Mouse (Mus musculus): ENCODE results near the gene Pde10a.
A peak's percentile ranks its signal among the peaks of the same experiment; 100 is the strongest.

Pde10a gene

DNA sequence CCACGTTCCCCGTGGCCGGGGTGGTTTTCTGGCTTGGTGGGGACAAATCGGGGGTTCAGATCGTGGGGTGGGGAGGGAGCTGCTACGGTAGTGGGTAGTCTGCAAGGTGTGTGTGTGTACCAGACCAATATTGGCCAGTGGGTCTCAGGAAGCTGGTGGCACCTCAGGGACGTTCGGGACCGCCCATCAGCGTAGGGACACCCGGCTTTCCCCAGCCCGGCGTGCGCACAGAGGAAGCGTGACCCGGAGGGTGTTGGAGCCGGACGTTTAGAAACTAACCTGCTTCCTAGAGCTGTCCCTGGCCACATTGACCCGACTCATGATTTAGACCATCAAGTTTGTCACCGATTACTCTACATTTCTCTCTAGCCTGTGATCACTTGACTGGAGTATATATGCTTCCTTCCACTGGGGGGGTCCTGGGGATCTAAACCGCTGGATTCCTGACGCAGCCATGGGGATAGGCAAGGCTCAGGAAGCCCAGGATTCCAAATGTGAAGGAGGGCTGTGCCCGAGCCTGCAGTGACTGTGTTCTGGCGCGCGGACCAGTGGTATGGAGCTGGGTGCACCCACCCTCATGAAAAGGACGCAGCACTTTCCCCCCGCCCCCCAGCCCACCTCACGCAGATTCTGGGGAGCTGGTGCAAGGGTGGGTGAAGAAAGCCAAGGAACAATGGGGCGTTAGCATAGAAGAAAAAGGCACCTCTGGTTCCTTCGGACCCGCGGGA is 277.2 kb downstream of the Pde10a start:
- peak; percentile 55 for DNase-seq

GRCm38 (mm10) chr17:8802889-8803799 is 278.0 kb downstream of the Pde10a start:
- peak; percentile 52 for DNase-seq

GRCm38 (mm10) chr17:8807345-8807744 is 282.2 kb downstream of the Pde10a start:
- DNase-seq, result peak; percentile 81

- no peak for DNase-seq
Measured at GRCm38 (mm10) chr17:8809771-8810170, 284.6 kb downstream of the Pde10a start.

GRCm38 (mm10) chr17:8810201-8810600 is 285.0 kb downstream of the Pde10a start:
- DNase-seq, result no peak

DNA sequence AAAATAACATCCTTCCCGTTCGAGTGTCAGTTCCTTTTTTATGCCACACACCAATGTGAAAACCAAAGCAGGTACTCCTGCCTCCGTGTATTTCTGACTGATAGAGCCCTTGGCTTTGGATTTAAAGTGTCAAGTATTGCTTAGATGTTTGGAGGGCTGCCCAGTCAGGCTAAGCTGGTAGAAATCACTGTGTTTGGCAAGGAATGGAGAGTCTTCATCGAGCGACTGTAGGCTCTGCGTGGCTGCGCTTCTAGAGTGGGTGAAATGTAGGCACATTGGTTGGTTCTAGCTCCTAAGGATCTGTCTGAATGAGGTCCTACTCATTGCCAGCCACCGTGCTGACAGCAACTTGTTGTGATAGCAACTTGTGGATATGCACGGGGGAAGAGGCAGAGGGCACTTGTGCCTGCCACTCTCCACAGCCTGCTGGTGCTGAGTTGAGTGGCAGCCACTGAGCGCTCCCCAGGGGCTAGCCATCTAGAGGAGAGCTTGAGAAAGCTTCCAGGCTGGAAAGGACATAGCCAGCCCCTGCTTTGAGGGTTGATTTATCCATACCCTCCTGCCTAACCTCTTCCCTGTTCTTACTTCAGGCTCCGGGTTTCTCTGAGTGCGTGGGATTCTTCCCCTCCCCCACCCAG is 287.2 kb downstream of the Pde10a start:
- peak; percentile 49 for DNase-seq

DNA sequence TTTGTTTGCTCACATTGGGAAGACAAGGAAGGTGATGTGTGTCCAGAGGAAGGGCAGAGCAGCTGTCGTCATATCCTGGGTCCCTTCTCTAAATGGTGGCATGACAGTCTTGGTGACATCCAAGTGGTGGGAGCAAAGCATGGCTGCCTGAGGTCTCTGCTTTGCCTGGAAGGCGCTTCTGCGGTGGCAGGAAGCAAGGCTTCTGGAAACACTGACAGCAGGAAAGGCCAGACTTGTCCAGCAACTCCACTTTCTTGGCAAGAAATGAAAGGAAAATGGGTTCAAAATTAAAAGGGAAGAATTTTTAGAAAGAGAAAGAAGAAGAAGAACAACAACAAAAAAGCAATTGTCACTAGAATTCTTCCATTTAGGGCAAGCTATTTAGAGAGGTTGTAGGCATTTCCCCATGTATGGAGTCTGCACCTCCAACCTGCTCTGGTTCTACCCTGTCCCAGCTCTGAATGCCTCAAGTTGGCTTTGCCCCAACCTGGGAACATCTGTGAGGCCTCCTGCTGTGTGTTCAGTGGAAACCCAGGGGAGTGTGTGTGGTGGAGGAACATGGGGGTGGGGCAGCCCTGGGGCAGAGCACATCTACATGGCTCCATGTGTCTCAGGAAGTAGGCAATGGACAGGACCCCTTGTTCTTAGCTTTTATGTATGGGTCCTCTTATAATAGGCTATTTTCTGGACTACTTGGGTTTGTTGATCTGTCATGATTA is 288.8 kb downstream of the Pde10a start:
- no peak for DNase-seq

DNA sequence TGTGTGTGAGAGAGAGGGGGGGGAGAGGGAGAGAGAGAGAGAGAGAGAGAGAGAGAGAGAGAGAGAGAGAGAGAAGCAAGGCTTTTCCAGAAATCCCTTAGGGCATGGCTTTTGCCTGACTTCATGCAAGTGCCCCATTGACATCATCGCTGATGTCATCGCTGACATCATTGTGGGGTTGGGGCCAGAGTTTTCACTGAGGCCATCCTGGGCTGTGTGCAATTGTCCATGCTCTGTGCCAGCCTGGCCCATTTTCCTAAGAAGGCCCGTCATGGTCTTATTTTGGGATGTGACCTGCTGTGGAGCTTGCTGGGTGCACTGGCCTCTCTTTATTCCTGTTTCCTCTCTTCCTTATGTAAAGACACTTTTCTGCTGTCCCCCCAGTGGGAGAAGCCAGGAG is 290.2 kb downstream of the Pde10a start:
- DNase-seq, result no peak

DNA sequence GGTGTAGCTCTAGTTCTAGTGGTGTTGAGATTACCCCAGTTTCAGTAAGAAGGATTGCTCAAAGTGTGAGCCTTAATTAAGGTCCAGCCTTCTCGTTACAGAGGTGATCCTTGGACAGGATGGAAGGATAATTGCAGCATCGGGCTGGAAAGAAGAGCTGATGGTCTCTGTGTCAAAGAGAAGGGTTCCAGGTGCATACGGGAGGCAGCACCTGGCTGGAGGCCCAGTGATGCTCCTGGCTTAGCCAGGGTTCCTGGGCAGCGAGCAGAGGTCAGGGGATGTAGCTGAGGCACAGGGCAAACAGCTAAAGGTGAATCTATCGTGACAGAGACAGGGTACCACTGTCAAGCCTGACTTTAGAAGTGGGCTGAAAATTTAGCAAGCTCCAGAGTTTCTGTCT is 290.7 kb downstream of the Pde10a start:
- DNase-seq, result no peak

GRCm38 (mm10) chr17:8818675-8819074 is 293.5 kb downstream of the Pde10a start:
- DNase-seq, result no peak

DNA sequence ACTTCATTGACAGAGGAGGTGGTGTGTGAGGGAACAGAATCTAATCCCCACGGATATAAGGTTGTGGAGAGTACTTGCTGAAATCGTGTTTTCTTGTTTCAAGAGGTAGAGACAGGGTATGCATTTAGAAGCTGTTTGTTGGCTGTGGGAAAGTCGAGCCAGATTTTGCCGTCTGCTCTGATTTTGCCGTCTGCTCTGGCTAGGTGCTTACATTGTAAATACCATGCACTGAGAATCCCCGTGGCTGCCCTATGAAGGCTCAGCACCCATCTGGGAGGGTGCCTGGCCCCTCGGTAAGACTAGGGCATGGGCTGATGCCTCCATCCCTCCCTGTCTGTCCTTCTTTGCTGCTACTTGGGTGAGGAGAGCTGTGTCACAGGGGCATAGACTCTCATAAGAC is 298.4 kb downstream of the Pde10a start:
- DNase-seq, result no peak

GRCm38 (mm10) chr17:8827204-8827603 is 302.0 kb downstream of the Pde10a start:
- no peak for DNase-seq

GRCm38 (mm10) chr17:8831001-8831400 is 305.8 kb downstream of the Pde10a start:
- DNase-seq, result peak; percentile 24

GRCm38 (mm10) chr17:8836292-8836691 is 311.1 kb downstream of the Pde10a start:
- DNase-seq, result no peak

GRCm38 (mm10) chr17:8838252-8838651 is 313.1 kb downstream of the Pde10a start:
- no peak for DNase-seq

GRCm38 (mm10) chr17:8839237-8840011 is 314.3 kb downstream of the Pde10a start:
- DNase-seq, result no peak

DNA sequence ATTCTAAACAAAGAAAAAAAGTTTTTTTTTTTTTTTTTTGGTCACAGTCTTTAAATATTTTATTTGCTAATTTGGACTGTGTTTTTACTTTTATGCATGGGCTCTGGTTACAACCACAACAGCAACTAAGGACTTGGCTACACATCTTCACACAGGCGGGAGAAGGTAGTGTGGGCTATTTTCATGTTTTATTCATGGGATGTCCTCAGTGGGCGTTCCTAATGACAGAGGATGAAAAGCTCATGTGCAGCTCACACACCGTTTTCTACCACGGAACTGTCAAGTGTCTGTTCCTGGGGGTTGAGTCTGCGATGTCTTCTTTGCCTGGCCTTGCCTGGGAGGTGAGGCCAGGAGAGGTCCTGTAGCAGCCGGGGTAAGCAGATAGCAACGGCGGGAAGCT is 315.9 kb downstream of the Pde10a start:
- no peak for DNase-seq

GRCm38 (mm10) chr17:8841897-8842540 is 316.8 kb downstream of the Pde10a start:
- no peak for DNase-seq

DNA sequence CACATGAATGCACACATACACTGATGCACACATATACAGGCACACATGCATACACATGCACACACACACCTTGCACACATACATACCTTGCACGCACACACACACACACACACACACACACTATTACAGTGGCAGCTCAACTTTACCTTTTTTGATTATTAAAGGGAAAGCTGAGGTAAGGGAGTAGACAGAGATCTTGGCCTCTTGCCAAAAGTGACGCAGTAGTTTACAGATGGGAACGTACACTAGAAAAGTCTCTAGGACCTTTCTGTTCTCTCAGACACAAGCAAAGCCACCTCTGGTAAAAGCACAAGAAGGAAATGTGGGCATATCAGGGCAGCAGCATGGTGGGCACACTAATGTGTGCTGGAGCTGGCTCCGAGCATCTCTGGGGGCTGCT is 317.5 kb downstream of the Pde10a start:
- no peak for DNase-seq

DNA sequence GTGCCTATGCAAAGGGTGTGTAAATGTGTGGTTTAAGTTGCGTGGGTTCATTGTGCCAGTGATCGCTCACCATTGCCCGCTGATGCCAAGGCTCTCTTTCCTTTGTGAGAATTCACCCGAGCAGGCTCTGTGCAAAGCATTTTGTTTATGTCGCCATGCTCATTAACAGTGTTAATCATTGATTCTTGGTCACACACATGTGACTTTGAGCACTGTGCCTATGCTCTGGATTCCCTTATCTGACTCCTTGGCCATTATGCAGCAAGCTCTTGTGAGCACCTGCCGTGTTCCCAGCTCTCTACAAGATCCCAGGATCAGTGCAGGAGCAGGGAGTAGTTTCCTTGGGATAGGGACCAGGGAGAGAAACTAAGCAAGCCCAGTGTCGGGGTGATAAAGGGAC is 318.8 kb downstream of the Pde10a start:
- no peak for DNase-seq

GRCm38 (mm10) chr17:8846506-8846905 is 321.3 kb downstream of the Pde10a start:
- no peak for DNase-seq

- no peak for DNase-seq
Measured at GRCm38 (mm10) chr17:8847558-8847957, 322.4 kb downstream of the Pde10a start.

Measured in retina, postnatal 1 day (tissue).